Mouse (Mus musculus) intestine, postnatal 0 days (tissue): Measurements from ENCODE around the gene Mrpl2. TPM values are rescaled to one million over a fixed set of nuclear protein-coding genes. Genes with fewer than 3 reads are reported as not detected.

Experiments
- ATAC-seq: fragments of 200-750 bp; cut with Nextera tagmentation; 2 replicates; pipeline ENCODE4 v1.8.0; 2017; ENCODE audit warnings: mild to moderate bottlenecking, moderate TSS enrichment, moderate library complexity
- H3K27ac ChIP-seq: fragments of 300-500 bp; sonication (generic); 2 replicates; pipeline ENCODE4 v1.5.1; 2014; ENCODE audit warnings: mild to moderate bottlenecking, low read depth, low read length, moderate library complexity
- H3K27me3 ChIP-seq: fragments of 300-500 bp; sonication (generic); replicated peaks from 2 replicates; pipeline ENCODE4 v1.6.1; 2014; ENCODE audit warnings: low read length, mixed read lengths; ENCODE audit not compliant: control insufficient read depth, insufficient read depth
- H3K36me3 ChIP-seq: fragments of 300-500 bp; sonication (generic); 2 replicates; pipeline ENCODE4 v1.6.1; 2014; ENCODE audit warnings: mild to moderate bottlenecking, moderate library complexity; ENCODE audit not compliant: control insufficient read depth, insufficient read depth
- H3K4me1 ChIP-seq: fragments of 300-500 bp; sonication (generic); replicated peaks from 2 replicates; pipeline ENCODE4 v1.6.1; 2014; ENCODE audit warnings: antibody characterized with exemption, low read length, mixed read lengths; ENCODE audit not compliant: control insufficient read depth, insufficient read depth
- H3K4me2 ChIP-seq: fragments of 300-500 bp; sonication (generic); replicated peaks from 2 replicates; pipeline ENCODE4 v1.6.1; 2014; ENCODE audit warnings: low read depth, mild to moderate bottlenecking, moderate library complexity
- H3K4me3 ChIP-seq: fragments of 300-500 bp; sonication (generic); 2 replicates; pipeline ENCODE4 v1.5.1; 2014; ENCODE audit warnings: low read depth, low read length
- H3K9ac ChIP-seq: fragments of 300-500 bp; sonication (generic); 2 replicates; pipeline ENCODE4 v1.6.1; 2014; ENCODE audit warnings: mild to moderate bottlenecking, low read depth, low read length
- H3K9me3 ChIP-seq: fragments of 300-500 bp; sonication (generic); 2 replicates; pipeline ENCODE4 v1.6.1; 2016; ENCODE audit warnings: mixed run types; ENCODE audit not compliant: control insufficient read depth
- CTCF ChIP-seq: sonication (generic); IDR thresholded peaks from 2 replicates; pipeline ENCODE4 v1.5.1; 2016; ENCODE audit warnings: low read depth, mild to moderate bottlenecking, control low read depth, antibody characterized with exemption, moderate library complexity
- WGBS: fragments of 180-500 bp; shearing (Covaris S2); extraction: QIAGEN DNeasy Blood & Tissue Kit; methylation state at CpG from one replicate; pipeline ENCODE4 v1.1.7; 2014; 5-methylcytosine and 5-hydroxymethylcytosine counted together
- polyA plus RNA-seq: library from polyadenylated mRNA; unstranded; fragments of >200 nt; fragmentation: Nextera tagmentation; extraction: Ambion mirVana; gene quantifications from 2 replicates; pipeline ENCODE4 v1.2.1, GENCODE M21; 2015

Gene Mrpl2
- polyA plus RNA-seq, 1 experiment from 2014 or later: 138 TPM

DNA sequence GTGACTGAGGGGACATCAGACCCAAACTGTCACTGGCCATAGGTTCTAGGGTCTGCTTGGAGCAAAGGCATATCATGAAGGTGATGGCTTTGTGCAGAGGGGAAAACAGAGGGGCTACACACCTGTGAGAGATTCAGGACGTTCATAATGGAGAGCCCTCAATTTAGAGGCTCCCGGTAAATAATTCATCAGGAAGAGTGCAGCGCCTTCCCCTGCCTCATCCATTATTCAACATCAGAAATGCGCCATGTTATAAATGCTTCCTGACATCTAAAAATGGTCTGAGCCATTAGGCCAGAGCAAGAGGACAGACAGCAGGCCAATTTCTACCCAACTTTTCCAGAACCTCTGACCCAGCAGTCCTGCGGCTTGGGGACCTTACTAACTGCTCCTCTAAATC, 40.9 kb upstream of the Mrpl2 start:
- 74% methylated on average over 5 of the region's 5 CpGs for WGBS

DNA sequence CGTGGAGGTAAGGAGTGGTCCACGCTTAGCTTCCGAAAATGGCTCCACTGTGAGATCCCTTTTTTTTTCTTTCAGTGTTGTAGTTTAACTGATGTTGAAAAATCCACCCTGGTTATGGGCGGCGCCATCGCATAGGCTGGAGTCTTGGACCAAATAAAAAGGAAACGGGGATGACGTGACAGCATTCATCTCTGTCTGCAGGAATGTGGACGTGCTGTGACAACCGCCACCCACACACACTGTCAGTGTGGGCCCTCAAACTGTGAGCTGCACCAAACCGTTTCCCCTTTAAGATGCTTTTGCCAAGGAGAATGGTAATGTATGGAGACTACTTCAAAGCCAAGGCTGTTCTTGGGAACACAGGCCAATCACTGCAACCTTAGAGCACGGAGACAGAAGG, 40.0 kb upstream of the Mrpl2 start:
- ATAC-seq: no peak
- Histone ChIP-seq H3K36me3 (no peaks in the 10 kb centered on the region), H3K4me3 (no peak overlapping the region), H3K4me2 (no peak overlapping the region), H3K9ac (no peak overlapping the region), H3K27me3 (no peaks in the 10 kb centered on the region), H3K9me3 (no peaks in the 10 kb centered on the region), H3K4me1 (peaks cover 3% of the 10 kb centered on the region; the same call in 1 of the 2 replicates), H3K27ac (no peak overlapping the region)
- no peak for TF ChIP-seq CTCF
- 87% methylated on average over 12 of the region's 12 CpGs for WGBS

More for the DNA sequence above, 40.9 kb upstream of the Mrpl2 start:
- H3K9me3 ChIP-seq: no peaks in the 10 kb centered on the region
- H3K4me1 ChIP-seq: peaks cover 3% of the 10 kb centered on the region; the same call in 1 of the 2 replicates
- H3K36me3 ChIP-seq: no peaks in the 10 kb centered on the region
- H3K4me3 ChIP-seq: no peak overlapping the region
- H3K9ac ChIP-seq: no peak overlapping the region
- H3K27ac ChIP-seq: no peak overlapping the region
- no peak for ATAC-seq
- TF ChIP-seq CTCF: no peak
- H3K4me2 ChIP-seq: no peak overlapping the region
- H3K27me3 ChIP-seq: no peaks in the 10 kb centered on the region

DNA sequence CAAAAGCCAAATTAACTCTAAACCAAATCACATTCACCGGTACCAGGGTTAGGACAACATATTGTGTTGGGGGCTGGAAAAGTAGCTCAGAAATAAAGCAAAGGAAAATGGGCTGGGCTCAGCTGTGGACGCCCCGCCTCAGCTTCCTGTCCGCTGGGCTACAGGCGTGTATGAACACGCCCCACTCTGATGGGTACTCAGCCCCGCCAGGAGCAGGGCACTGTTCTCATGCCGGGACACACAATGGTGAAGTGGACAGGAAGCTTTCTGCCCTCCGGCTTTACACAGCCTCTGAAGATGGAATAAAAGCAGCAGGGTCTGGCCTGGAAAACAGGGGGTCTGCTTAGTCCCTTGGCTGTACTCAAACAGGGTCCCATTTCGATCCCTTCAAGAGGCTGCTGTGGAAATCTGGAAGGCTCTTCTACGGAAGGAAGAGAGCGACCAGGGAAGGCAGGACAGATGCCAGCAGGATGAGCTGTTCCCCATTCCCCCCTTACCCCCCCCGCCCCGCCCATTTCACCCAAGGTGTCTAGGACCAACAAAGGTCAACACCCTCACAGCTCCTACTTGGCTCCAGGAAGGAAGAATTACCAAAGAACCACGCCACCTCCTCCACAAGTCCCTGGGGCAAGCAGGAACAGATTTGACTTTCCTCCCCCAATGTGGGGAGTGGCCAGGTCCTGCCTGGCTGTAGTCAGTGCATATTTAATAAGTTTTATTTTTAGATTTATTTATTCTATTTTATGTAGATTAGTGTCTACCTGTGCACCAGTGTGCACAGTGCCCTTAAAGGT, 36.1 kb upstream of the Mrpl2 start:
- H3K27ac ChIP-seq: no peak overlapping the region; the same call in 1 of the 2 replicates

DNA sequence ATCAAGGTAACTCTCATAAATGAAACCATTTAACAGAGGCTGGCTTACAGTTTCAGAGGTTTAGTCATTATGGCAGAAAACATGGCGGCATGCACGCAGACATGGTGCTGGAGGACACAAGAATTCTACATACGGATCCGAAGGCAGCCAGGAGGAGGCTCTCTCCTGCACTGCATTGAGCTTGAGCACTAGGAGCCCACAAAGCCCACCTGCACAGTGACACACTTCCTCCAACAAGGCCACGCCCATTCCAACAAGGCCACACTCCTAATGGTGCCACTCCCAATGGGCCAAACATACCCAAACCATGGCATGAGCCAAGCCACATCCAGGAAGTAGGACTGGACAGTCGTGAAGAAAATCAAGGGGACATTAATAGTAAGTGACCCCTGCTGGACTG, 34.7 kb upstream of the Mrpl2 start:
- TF ChIP-seq CTCF: no peak
- no peak overlapping the region for H3K9ac ChIP-seq
- no peaks in the 10 kb centered on the region for H3K9me3 ChIP-seq
- peaks cover 6% of the 10 kb centered on the region; the same call in 1 of the 2 replicates for H3K4me1 ChIP-seq
- H3K27me3 ChIP-seq: no peaks in the 10 kb centered on the region
- no peak overlapping the region for H3K4me2 ChIP-seq
- 89% methylated on average over 6 of the region's 6 CpGs for WGBS
- H3K4me3 ChIP-seq: no peak overlapping the region
- ATAC-seq: no peak
- H3K36me3 ChIP-seq: no peaks in the 10 kb centered on the region
- H3K27ac ChIP-seq: no peak overlapping the region

More for the DNA sequence above, 36.1 kb upstream of the Mrpl2 start:
- Histone ChIP-seq H3K4me2 (peak overlapping the region; percentile 57), H3K9ac (no peak overlapping the region), H3K36me3 (no peaks in the 10 kb centered on the region), H3K27me3 (no peaks in the 10 kb centered on the region), H3K9me3 (no peaks in the 10 kb centered on the region), H3K4me1 (peaks cover 6% of the 10 kb centered on the region; the same call in 1 of the 2 replicates), H3K4me3 (peak overlapping the region; percentile 17; the same call in 1 of the 2 replicates)
- 37% methylated on average over 15 of the region's 15 CpGs for WGBS
- no peak for TF ChIP-seq CTCF
- peak; percentile 34 for ATAC-seq

DNA sequence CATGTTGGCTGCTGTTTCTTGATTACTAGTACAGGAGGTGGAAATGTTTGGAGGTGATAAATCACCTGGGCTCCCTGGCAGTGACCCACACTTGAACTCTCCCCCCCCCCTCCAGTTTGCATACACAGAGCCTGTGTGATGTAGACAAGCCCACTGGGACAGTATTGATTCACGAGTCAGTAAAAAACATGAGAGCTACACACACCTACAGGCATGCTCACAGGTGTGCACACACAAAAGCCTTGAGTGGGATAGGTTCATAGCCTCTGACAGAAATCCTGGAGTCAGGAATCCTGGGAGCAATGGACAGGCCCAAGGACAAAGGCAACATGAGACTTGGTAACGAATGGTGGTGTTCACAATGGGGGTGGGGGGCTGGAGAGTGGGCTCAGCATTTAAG, 33.8 kb upstream of the Mrpl2 start:
- TF ChIP-seq CTCF: no peak
- 36% methylated on average over 2 of the region's 2 CpGs for WGBS
- no peak overlapping the region for H3K4me3 ChIP-seq
- no peak for ATAC-seq
- H3K4me1 ChIP-seq: peaks cover 6% of the 10 kb centered on the region; the same call in 1 of the 2 replicates
- H3K27me3 ChIP-seq: no peaks in the 10 kb centered on the region
- H3K9me3 ChIP-seq: no peaks in the 10 kb centered on the region
- H3K4me2 ChIP-seq: no peak overlapping the region
- H3K36me3 ChIP-seq: no peaks in the 10 kb centered on the region
- no peak overlapping the region for H3K9ac ChIP-seq
- no peak overlapping the region for H3K27ac ChIP-seq

DNA sequence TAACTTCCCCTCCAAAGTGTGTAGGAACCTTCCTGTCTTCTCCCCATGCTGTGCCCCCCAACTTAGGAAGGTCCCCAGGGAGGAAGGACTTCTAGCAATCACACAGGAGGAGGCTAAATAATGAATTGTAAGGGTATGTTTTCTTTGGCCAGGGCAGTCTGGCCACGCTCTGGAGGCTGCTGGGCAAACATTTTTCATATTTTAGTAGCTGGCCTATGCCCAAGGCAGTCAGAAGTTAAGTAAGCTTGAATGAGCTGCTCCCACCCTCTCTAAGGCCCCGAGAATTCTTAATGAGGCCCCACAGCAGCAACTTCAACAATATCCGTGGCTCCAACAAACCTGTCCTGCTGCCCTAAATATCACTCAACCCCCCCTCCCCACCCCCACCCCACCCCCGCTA, 33.2 kb upstream of the Mrpl2 start:
- Histone ChIP-seq H3K4me3 (no peak overlapping the region), H3K9me3 (no peaks in the 10 kb centered on the region), H3K4me2 (no peak overlapping the region), H3K36me3 (no peaks in the 10 kb centered on the region), H3K27ac (no peak overlapping the region), H3K4me1 (peaks cover 6% of the 10 kb centered on the region; the same call in 1 of the 2 replicates), H3K9ac (no peak overlapping the region), H3K27me3 (no peaks in the 10 kb centered on the region)
- TF ChIP-seq CTCF: no peak
- no peak for ATAC-seq
- 33% methylated on average over 4 of the region's 4 CpGs for WGBS
